Mouse (Mus musculus) forebrain, postnatal 0 days (tissue): Measurements from ENCODE around the gene 4930519G04Rik. TPM values are rescaled to one million over a fixed set of nuclear protein-coding genes. Genes with fewer than 3 reads are reported as not detected.
"Not testable (repeated sequence)": the region's sequence is repeated elsewhere in the genome, so short reads cannot be mapped to it uniquely, and the experiment has no call there.

Source experiments
- ATAC-seq: fragments of 200-750 bp; cut with Nextera tagmentation; 2 replicates; pipeline ENCODE4 v1.8.0; 2017; ENCODE audit warnings: mild to moderate bottlenecking, moderate library complexity
- DNase-seq: peaks from one replicate; pipeline ENCODE4 v3.0.0-alpha.2; 2015
- H3K27ac ChIP-seq: fragments of 300-500 bp; sonication (generic); 2 replicates; pipeline ENCODE4 v1.5.1; 2014; ENCODE audit warnings: low read depth, mild to moderate bottlenecking, antibody characterized with exemption, low read length, moderate library complexity, mixed read lengths
- H3K27me3 ChIP-seq: fragments of 300-500 bp; sonication (generic); 2 replicates; pipeline ENCODE4 v1.6.1; 2014; ENCODE audit warnings: mild to moderate bottlenecking, low read length, mixed read lengths; ENCODE audit not compliant: insufficient read depth
- H3K36me3 ChIP-seq: fragments of 300-500 bp; sonication (generic); 2 replicates; pipeline ENCODE4 v1.6.1; 2014; ENCODE audit warnings: mild to moderate bottlenecking, moderate library complexity; ENCODE audit not compliant: insufficient read depth
- H3K4me1 ChIP-seq: fragments of 300-500 bp; sonication (generic); 2 replicates; pipeline ENCODE4 v1.6.1; 2014; ENCODE audit warnings: antibody characterized with exemption; ENCODE audit not compliant: insufficient read depth
- H3K4me2 ChIP-seq: fragments of 300-500 bp; sonication (generic); 2 replicates; pipeline ENCODE4 v1.6.1; 2014; ENCODE audit warnings: low read depth, mild to moderate bottlenecking, moderate library complexity
- H3K4me3 ChIP-seq: fragments of 300-500 bp; sonication (generic); 2 replicates; pipeline ENCODE4 v1.5.1; 2014; ENCODE audit warnings: low read depth, low read length, mixed read lengths
- H3K9ac ChIP-seq: fragments of 300-500 bp; sonication (generic); 2 replicates; pipeline ENCODE4 v1.6.1; 2014; ENCODE audit warnings: mild to moderate bottlenecking
- H3K9me3 ChIP-seq: fragments of 300-500 bp; sonication (generic); 2 replicates; pipeline ENCODE4 v1.6.1; 2016; ENCODE audit warnings: low read length
- CTCF ChIP-seq: sonication (generic); IDR thresholded peaks from 2 replicates; pipeline ENCODE4 v1.5.1; 2016; ENCODE audit warnings: antibody characterized with exemption, control low read depth, low read depth
- whole genome bisulfite sequencing: fragments of 180-500 bp; shearing (Covaris S2); extraction: QIAGEN DNeasy Blood & Tissue Kit; methylation state at CpG from one replicate; pipeline ENCODE4 v1.1.7; 2014; 5-methylcytosine and 5-hydroxymethylcytosine counted together
- polyA plus RNA-seq: library from polyadenylated mRNA; unstranded; fragments of >200 nt; fragmentation: Nextera tagmentation; extraction: Ambion mirVana; gene quantifications from 2 replicates; pipeline ENCODE4 v1.2.1, GENCODE M21; 2015
- total RNA-seq: library from RNA; depleted of rRNA; stranded (reverse); fragments of >200 nt; gene quantifications from 2 replicates; pipeline ENCODE4 v1.2.3, GENCODE M21; 2014; rRNA removed

The 4930519G04Rik gene
- total RNA-seq: not detected in 2 replicates
- not detected in 2 replicates for polyA plus RNA-seq

DNA sequence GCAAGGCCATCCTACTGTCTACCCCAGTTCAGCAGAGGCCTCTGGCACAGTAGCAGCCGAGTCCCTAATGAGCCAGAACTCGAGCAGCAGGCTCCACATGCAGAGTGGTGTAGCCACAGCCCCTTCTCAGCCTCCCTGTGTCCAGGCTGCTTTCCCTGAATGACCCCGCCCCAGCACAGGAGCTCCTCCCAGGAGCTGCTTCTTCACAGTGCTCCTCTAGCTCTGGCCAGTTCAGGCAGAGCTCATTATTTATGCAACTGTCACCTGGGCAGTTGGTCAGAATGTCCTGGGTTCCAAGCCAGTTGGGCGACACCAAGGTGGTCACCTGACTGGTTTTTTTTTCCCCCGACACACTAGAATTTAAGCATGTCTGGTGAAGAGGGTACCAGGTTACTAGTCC lies at the start of gene 4930519G04Rik:
4930519G04Rik (plus strand) TSS at position 301 of the 400 bp plus-strand sequence.
- H3K27ac ChIP-seq, ATAC-seq, H3K9me3 ChIP-seq, H3K9ac ChIP-seq, H3K4me3 ChIP-seq, H3K36me3 ChIP-seq, H3K4me2 ChIP-seq, H3K27me3 ChIP-seq, H3K4me1 ChIP-seq, DNase-seq: not testable (repeated sequence)
- 73% methylated on average over 3 of the region's 5 CpGs for WGBS

DNA sequence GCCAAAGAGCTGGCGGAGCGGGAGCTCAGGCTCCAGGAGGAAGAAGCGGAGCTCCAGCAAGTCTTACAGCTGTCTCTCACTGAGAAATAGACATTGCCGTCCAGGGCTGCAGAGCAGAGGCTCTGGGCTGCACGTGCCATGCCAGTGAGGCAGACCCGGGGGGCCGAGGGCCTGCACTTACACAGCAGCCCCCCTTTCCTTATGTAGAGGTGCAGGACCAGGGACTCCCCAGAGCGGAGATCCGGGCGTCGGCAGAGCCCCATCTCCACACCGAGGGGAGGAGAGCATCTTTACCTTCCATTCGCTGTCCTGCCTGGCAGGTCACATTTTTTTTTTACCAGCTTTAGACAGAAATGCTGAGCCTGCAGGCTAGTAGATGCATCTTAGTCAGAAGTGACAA lies 49.1 kb upstream of the 4930519G04Rik start:
- Histone ChIP-seq H3K27ac (no peak overlapping the region), H3K9ac (no peak overlapping the region; the same call in 1 of the 2 replicates), H3K27me3 (no peaks in the 10 kb centered on the region), H3K4me2 (no peak overlapping the region), H3K36me3 (peaks cover 68% of the 10 kb centered on the region), H3K4me1 (no peaks in the 10 kb centered on the region), H3K9me3 (no peaks in the 10 kb centered on the region), H3K4me3 (no peak overlapping the region)
- ATAC-seq (no peak), DNase-seq (no peak)
- WGBS: 82% methylated on average over 13 of the region's 13 CpGs
- no peak for TF ChIP-seq CTCF

DNA sequence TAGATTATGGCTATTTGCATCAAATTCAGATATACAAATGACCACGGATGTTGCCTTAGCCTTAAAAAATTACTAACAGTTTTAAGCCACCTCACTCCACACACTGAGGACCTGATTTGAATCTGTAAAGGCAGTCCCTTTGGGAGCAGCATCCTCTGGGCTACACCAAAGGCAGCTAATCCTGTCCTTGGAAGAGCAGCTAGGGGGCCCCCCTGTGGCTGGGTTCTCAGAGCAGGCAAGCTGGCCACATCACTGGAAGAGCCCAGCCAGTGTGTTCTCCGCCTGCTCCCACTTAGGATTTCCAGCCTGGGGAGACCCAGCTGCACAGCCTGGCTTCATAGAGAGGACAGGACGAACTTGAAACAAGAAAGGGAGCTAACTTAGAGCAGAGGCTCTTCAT lies 48.5 kb upstream of the 4930519G04Rik start:
- Histone ChIP-seq H3K4me1 (no peaks in the 10 kb centered on the region), H3K27ac (no peak overlapping the region), H3K36me3 (peaks cover 64% of the 10 kb centered on the region), H3K4me3 (no peak overlapping the region), H3K9me3 (no peaks in the 10 kb centered on the region), H3K4me2 (no peak overlapping the region), H3K9ac (no peak overlapping the region), H3K27me3 (no peaks in the 10 kb centered on the region)
- ATAC-seq (peak; percentile 47), DNase-seq (no peak)
- WGBS: 36% methylated on average over 3 of the region's 3 CpGs
- peak; percentile 34 for TF ChIP-seq CTCF

DNA sequence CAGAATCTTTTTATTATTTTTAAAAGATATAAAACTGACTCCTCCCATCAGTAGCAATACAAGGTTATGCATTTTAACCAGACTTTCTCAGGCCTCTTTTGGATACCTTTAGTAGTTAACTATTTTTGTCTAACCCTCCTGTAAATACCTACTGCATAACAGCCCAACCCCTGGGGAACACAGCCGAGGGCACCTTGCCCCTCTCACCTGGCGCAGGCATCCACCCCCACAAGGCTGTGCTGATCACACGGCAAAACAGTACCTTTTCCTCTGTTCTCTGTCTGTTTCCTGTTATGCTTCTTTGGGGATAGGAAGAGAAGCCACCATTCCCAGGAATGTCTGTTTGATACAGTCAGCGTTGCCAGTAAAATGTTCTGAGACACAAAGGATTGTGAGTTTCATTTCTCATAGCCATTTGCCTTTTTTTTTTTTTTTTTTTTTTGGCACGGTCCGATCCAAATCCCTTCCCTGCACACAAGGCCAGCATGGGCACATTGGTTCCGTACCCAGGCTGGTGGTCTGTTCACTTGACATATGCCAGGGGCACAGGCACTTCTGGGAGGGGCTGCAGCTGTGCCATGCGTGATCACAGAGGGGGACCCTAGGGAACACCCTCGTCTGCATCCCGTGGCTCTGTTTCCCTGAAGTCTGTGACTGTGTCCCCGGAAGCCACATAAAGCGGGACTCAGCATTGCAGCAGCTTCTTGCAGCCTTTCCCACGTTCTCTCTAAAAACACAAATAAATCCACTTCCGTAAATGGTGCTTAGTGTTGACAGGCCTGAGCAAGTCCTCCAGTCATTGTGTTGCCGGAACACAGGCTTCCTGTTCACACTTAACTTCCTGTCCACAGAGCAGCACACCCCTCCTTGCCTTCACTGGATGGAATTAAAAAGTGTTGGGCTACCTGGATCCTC lies 47.8 kb upstream of the 4930519G04Rik start:
- peaks cover 57% of the 10 kb centered on the region for H3K36me3 ChIP-seq
- TF ChIP-seq CTCF: no peak
- H3K4me1 ChIP-seq: no peaks in the 10 kb centered on the region
- ATAC-seq (no peak), DNase-seq (no peak)
- H3K27ac ChIP-seq: peak overlapping the region; percentile 36
- no peak overlapping the region for H3K4me3 ChIP-seq
- H3K27me3 ChIP-seq: no peaks in the 10 kb centered on the region
- H3K9me3 ChIP-seq: no peaks in the 10 kb centered on the region
- no peak overlapping the region for H3K9ac ChIP-seq
- H3K4me2 ChIP-seq: no peak overlapping the region
- 83% methylated on average over 15 of the region's 15 CpGs for WGBS

DNA sequence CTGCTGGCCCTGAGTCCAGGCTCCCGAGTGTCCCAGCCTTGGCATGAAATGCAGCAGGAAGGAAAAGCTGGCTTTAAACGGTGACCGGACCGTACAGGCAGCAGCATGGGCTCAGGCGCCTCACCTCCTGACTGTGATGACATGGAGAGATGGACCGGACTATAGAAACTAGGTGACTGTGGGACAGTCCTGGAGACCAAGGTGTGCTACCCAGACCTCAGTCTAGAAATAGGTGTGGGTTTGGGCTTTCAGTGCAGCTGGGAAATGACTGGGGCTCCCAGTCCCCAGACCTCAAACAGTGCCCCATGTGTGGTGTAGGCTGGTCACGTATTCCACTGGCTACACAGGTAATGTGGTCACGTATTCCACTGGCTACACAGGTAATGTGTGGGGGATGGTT lies 46.8 kb upstream of the 4930519G04Rik start:
- Histone ChIP-seq H3K27ac (peak overlapping the region; percentile 36; the same call in 1 of the 2 replicates), H3K36me3 (peaks cover 48% of the 10 kb centered on the region), H3K4me2 (no peak overlapping the region), H3K9ac (no peak overlapping the region), H3K27me3 (no peaks in the 10 kb centered on the region), H3K4me1 (no peaks in the 10 kb centered on the region), H3K9me3 (no peaks in the 10 kb centered on the region), H3K4me3 (no peak overlapping the region)
- TF ChIP-seq CTCF: no peak
- DNase-seq (no peak), ATAC-seq (no peak)
- 90% methylated on average over 8 of the region's 8 CpGs for WGBS

DNA sequence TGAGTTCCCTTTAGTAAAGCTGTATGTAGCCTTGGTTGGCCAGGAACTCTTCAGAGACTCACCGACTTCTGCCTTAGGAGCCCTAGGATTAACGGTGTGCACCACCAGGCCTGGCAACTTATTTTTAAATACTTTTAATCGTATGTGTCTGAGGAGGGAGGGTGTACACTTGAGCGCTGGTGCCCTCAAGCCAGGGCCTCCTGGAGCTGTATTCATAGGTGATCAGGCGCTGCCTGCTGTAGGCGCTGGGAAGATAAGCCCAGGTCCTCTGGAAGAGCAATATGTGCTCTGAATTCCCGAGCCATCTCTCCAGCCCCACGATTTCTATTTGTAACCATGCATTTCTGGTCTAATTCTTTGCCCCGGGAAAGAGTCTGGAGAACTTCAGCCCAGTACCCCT lies 46.4 kb upstream of the 4930519G04Rik start:
- ATAC-seq (no peak), DNase-seq (no peak)
- H3K4me3 ChIP-seq: no peak overlapping the region
- H3K9ac ChIP-seq: no peak overlapping the region
- peaks cover under 1% of the 10 kb centered on the region; the same call in 1 of the 2 replicates for H3K4me1 ChIP-seq
- TF ChIP-seq CTCF: no peak
- H3K4me2 ChIP-seq: no peak overlapping the region
- H3K27ac ChIP-seq: 0 out of 2 replicates have a peak overlapping the region, but pooled peaks have one; percentile 21
- peaks cover 44% of the 10 kb centered on the region for H3K36me3 ChIP-seq
- no peaks in the 10 kb centered on the region for H3K9me3 ChIP-seq
- 47% methylated on average over 9 of the region's 9 CpGs for WGBS
- H3K27me3 ChIP-seq: no peaks in the 10 kb centered on the region

DNA sequence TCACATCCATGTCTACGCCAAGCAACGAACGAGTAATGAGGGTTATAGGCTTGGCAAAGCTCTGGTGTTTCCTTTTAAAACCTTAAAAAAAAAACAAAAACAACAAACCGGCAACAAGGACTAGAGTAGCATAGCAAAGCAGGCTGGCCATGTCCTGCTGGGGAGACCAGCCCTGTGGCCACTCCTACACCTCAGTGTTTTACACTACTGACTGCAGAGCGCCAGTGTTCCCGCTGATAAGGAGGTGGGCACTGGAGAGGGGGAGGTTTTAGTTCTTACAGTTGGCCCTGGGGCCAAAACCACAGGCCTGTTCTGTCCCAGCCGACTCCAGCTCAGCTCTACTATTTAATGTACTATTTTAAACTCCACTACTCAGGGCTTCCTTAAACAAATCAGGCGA lies 46.0 kb upstream of the 4930519G04Rik start:
- H3K9me3 ChIP-seq: no peaks in the 10 kb centered on the region
- peaks cover 42% of the 10 kb centered on the region for H3K36me3 ChIP-seq
- TF ChIP-seq CTCF: no peak
- H3K4me1 ChIP-seq: peaks cover 5% of the 10 kb centered on the region; the same call in 1 of the 2 replicates
- ATAC-seq (peak; percentile 32; the same call in 1 of the 2 replicates), DNase-seq (no peak)
- H3K27me3 ChIP-seq: no peaks in the 10 kb centered on the region
- H3K9ac ChIP-seq: no peak overlapping the region
- WGBS: 22% methylated on average over 8 of the region's 8 CpGs
- H3K4me3 ChIP-seq: no peak overlapping the region
- no peak overlapping the region for H3K4me2 ChIP-seq
- 0 out of 2 replicates have a peak overlapping the region, but pooled peaks have one; percentile 21 for H3K27ac ChIP-seq
